ENCODE assay signal across 25 mouse cellular contexts in the genomic region with DNA sequence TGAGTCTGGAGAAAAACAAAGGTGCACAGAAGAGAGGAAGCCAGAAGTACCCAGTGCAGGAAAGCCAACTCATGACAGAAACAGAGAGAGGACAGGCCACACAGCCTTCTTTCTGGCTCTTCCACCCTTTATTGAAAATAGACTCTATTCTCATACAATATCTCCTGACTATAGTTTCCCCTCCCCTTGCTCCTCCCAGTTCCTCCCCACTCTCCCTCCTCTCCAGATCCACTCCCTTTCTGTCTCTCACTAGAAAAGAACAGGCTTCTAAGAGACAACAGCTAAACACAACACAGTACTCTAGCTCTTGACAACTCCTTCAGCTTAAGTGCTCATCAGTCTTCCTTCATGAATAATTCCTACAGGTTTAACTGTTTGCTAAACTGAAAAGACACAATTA. TPM values are rescaled to one million over a fixed set of nuclear protein-coding genes. Genes with fewer than 3 reads are reported as not detected.
A peak's percentile ranks its signal among the peaks of the same experiment; 100 is the strongest.
DNase-seq lines count a peak whose midpoint lies in the region; ATAC-seq and TF ChIP-seq lines count a peak whose summit lies in the region.
"Had no signal": no experiment of that assay in that cellular context is flagged by ENCODE, and none has a peak within 500 bp of the region (broad histone marks: within the 10 kb centered on the region; RNA-seq: fewer than 3 reads in every experiment).

No protein-coding gene starts in this region.

- no peaks in the 10 kb centered on the region for H3K27me3 ChIP-seq in heart, embryonic 12.5 days (replicated peaks)
- no peaks in the 10 kb centered on the region for H3K27me3 ChIP-seq in heart, adult 2 months (ENCODE audit: control insufficient read depth, insufficient read depth, low read length)
- no peaks in the 10 kb centered on the region; the same call in 1 of the 2 replicates for H3K27me3 ChIP-seq in heart, embryonic 16.5 days (ENCODE audit: control insufficient read depth, insufficient read depth, low read length)
- H3K27me3 ChIP-seq: embryonic facial prominence, embryonic 15.5 days; intestine, embryonic 15.5 days; Patski had no signal

- H3K9ac ChIP-seq in heart, embryonic 12.5 days, result 0 out of 2 replicates have a peak overlapping the region, but pooled peaks have one; percentile 8
- H3K9ac ChIP-seq in heart, adult 2 months (ENCODE audit: low read depth, low read length), result no peak overlapping the region
- H3K9ac ChIP-seq in heart, embryonic 16.5 days (ENCODE audit: low read length), result no peak overlapping the region
- H3K9ac ChIP-seq: embryonic facial prominence, embryonic 15.5 days; hindbrain, embryonic 14.5 days; intestine, embryonic 15.5 days had no signal

- no peak for DNase-seq in gastrocnemius, adult 2 months
- DNase-seq in gastrocnemius, postnatal 36 days, result no peak
- DNase-seq in heart, adult 2 months, result no peak
- DNase-seq in heart, adult 9 months (ENCODE audit: low spot score in 2 of 2), result no peak
- peak; percentile 5 for DNase-seq in heart, postnatal 4 days
- no peak for DNase-seq in T-cell, adult 2 months (ENCODE audit: low spot score)
- DNase-seq: adrenal gland, adult 8-10 months; adrenal gland, postnatal 36 days; B cell, adult 2 months; cerebellum, adult 2 months; cerebellum, postnatal 10 days; embryo, embryonic 11 days; kidney, adult 18-20 months had no signal

- no peak for TF ChIP-seq CTCF in gastrocnemius, adult 2 months (IDR thresholded peaks at IDR 0.05)
- TF ChIP-seq CTCF in heart, adult 2 months (IDR thresholded peaks at IDR 0.05), result no peak

- H3K79me2 ChIP-seq in heart, adult 2 months (replicated peaks; ENCODE audit: control insufficient read depth, insufficient read depth, low read length), result no peaks in the 10 kb centered on the region

- TF ChIP-seq EP300 in heart, adult 2 months (IDR thresholded peaks at IDR 0.05; ENCODE audit: insufficient read depth, low read depth, low read length), result no peak

- H3K4me1 ChIP-seq in heart, embryonic 12.5 days (replicated peaks), result peaks cover 39% of the 10 kb centered on the region
- peaks cover 4% of the 10 kb centered on the region for H3K4me1 ChIP-seq in heart, adult 2 months (ENCODE audit: control insufficient read depth, insufficient read depth, low read length)
- peaks cover 30% of the 10 kb centered on the region for H3K4me1 ChIP-seq in heart, embryonic 16.5 days (ENCODE audit: control insufficient read depth, insufficient read depth, low read length)
- H3K4me1 ChIP-seq: embryonic facial prominence, embryonic 15.5 days; forebrain, embryonic 10.5 days; hindbrain, embryonic 10.5 days; intestine, embryonic 15.5 days had no signal

- no peak for TF ChIP-seq POLR2A in heart, adult 2 months (IDR thresholded peaks at IDR 0.05; ENCODE audit: insufficient read depth, low read depth, low read length)

- no peak overlapping the region for H3K4me2 ChIP-seq in heart, embryonic 12.5 days
- H3K4me2 ChIP-seq in heart, embryonic 16.5 days (ENCODE audit: low read depth, low read length), result no peak overlapping the region
- H3K4me2 ChIP-seq: embryonic facial prominence, embryonic 15.5 days; hindbrain, embryonic 14.5 days; intestine, embryonic 15.5 days had no signal

- no peak for ATAC-seq in heart, embryonic 12.5 days (ENCODE audit: insufficient number of reproducible peaks, low FRiP score)
- ATAC-seq in heart, embryonic 16.5 days (replicated peaks; ENCODE audit: extremely low read depth, insufficient read depth, low FRiP score), result no peak
- ATAC-seq: CD4-positive, CD25-positive, alpha-beta regulatory T cell, adult 4 months; forebrain, embryonic 14.5 days; intestine, embryonic 15.5 days; Patski had no signal

- H3K4me3 ChIP-seq in gastrocnemius, adult 2 months, result no peak overlapping the region
- H3K4me3 ChIP-seq in heart, embryonic 12.5 days, result no peak overlapping the region
- H3K4me3 ChIP-seq in heart, adult 2 months, result no peak overlapping the region
- no peak overlapping the region for H3K4me3 ChIP-seq in heart, embryonic 16.5 days (ENCODE audit: low read length)
- H3K4me3 ChIP-seq: embryonic facial prominence, embryonic 15.5 days; erythroblast, embryonic 14.5 days; forebrain, embryonic 10.5 days; hindbrain, embryonic 10.5 days; intestine, embryonic 15.5 days had no signal

- peak overlapping the region; percentile 35; the same call in 1 of the 2 replicates for H3K27ac ChIP-seq in gastrocnemius, adult 2 months
- H3K27ac ChIP-seq in heart, embryonic 12.5 days (ENCODE audit: poor library complexity, severe bottlenecking), result peak overlapping the region; percentile 48; the same call in 1 of the 2 replicates
- no peak overlapping the region for H3K27ac ChIP-seq in heart, adult 2 months
- peak overlapping the region; percentile 45 for H3K27ac ChIP-seq in heart, embryonic 16.5 days (ENCODE audit: low read length)
- H3K27ac ChIP-seq: embryonic facial prominence, embryonic 15.5 days; forebrain, embryonic 10.5 days; hindbrain, embryonic 10.5 days; hindbrain, embryonic 14.5 days; intestine, embryonic 15.5 days had no signal

- no peaks in the 10 kb centered on the region for H3K36me3 ChIP-seq in heart, embryonic 12.5 days
- H3K36me3 ChIP-seq in heart, adult 2 months (ENCODE audit: control insufficient read depth, insufficient read depth, low read length), result no peaks in the 10 kb centered on the region; the same call in 1 of the 2 replicates
- H3K36me3 ChIP-seq in heart, embryonic 16.5 days (ENCODE audit: control insufficient read depth, insufficient read depth), result no peaks in the 10 kb centered on the region
- H3K36me3 ChIP-seq: embryonic facial prominence, embryonic 15.5 days; forebrain, embryonic 10.5 days; G1E; hindbrain, embryonic 10.5 days; intestine, embryonic 15.5 days had no signal

- H3K9me3 ChIP-seq in heart, embryonic 12.5 days (replicated peaks), result peaks cover 7% of the 10 kb centered on the region
- H3K9me3 ChIP-seq in heart, embryonic 16.5 days (replicated peaks; ENCODE audit: control insufficient read depth, low read length), result peaks cover 5% of the 10 kb centered on the region
- H3K9me3 ChIP-seq: embryonic facial prominence, embryonic 15.5 days; intestine, embryonic 15.5 days had no signal

- intact Hi-C loops in gastrocnemius, adult 2 months (cut with DNase I), result loop anchor here (10.0 kb wide), 1 partner anchor 56 kb away; the partner anchor contains the start of gene Stk38l
- intact Hi-C loops in gastrocnemius, postnatal 36 days (cut with DNase I), result no loop called here
- intact Hi-C loops in heart, adult 2 months (cut with DNase I), result no loop called here

RNA-seq across cellular contexts. Expression of gene Tm7sf3, which starts 26.0 kb away (rescaled TPM):
- 1 to 10 TPM; 5.7 to 7.8 TPM for total RNA-seq in gastrocnemius, adult 2 months (2021)
- 1 to 10 TPM; 6.2 to 7.3 TPM for total RNA-seq in gastrocnemius, postnatal 36 days (2021)
- 49.4 and 51.7 TPM in 2 replicates for polyA plus RNA-seq in heart, embryonic 12.5 days (2016; fragmentation: Nextera tagmentation; extraction: Ambion mirVana)
- 10 to 100 TPM; 14.6 to 18.0 TPM for total RNA-seq in heart, adult 2 months (2021)
- 9.7 and 12.2 TPM in 2 replicates for polyA plus RNA-seq in heart, adult 2 months (2012; rRNA removed)
- polyA plus RNA-seq in heart, embryonic 16.5 days (2015; fragmentation: Nextera tagmentation; extraction: Ambion mirVana), result 35.3 and 37.5 TPM in 2 replicates
- 10 to 100 TPM; 25.4 to 25.5 TPM for total RNA-seq in heart, postnatal 4 days (2021)

RNA-seq across cellular contexts. Expression of gene Med21, which starts 26.3 kb away (rescaled TPM):
- total RNA-seq in gastrocnemius, adult 2 months (2021), result 10 to 100 TPM; 35.7 to 44.7 TPM
- total RNA-seq in gastrocnemius, postnatal 36 days (2021), result 10 to 100 TPM; 34.7 to 38.0 TPM
- 130 and 136 TPM in 2 replicates for polyA plus RNA-seq in heart, embryonic 12.5 days (2016; fragmentation: Nextera tagmentation; extraction: Ambion mirVana)
- total RNA-seq in heart, adult 2 months (2021), result 10 to 100 TPM; 43.0 to 50.5 TPM
- polyA plus RNA-seq in heart, adult 2 months (2012; rRNA removed), result 39.4 and 77.7 TPM in 2 replicates
- 143 and 150 TPM in 2 replicates for polyA plus RNA-seq in heart, embryonic 16.5 days (2015; fragmentation: Nextera tagmentation; extraction: Ambion mirVana)
- total RNA-seq in heart, postnatal 4 days (2021), result 10 to 100 TPM; 64.0 to 67.8 TPM

RNA-seq across cellular contexts. Expression of gene Stk38l, which starts 56.2 kb away (rescaled TPM):
- 10 to 100 TPM; 11.4 to 11.8 TPM for total RNA-seq in gastrocnemius, adult 2 months (2021)
- 1 to 10 TPM; 7.7 to 8.5 TPM for total RNA-seq in gastrocnemius, postnatal 36 days (2021)
- 50.6 and 52.7 TPM in 2 replicates for polyA plus RNA-seq in heart, embryonic 12.5 days (2016; fragmentation: Nextera tagmentation; extraction: Ambion mirVana)
- total RNA-seq in heart, adult 2 months (2021), result 10 to 100 TPM; 13.9 to 14.4 TPM
- polyA plus RNA-seq in heart, adult 2 months (2012; rRNA removed), result 3.1 and 8.0 TPM in 2 replicates
- polyA plus RNA-seq in heart, embryonic 16.5 days (2015; fragmentation: Nextera tagmentation; extraction: Ambion mirVana), result 28.9 and 30.3 TPM in 2 replicates
- 10 to 100 TPM; 25.4 to 29.1 TPM for total RNA-seq in heart, postnatal 4 days (2021)
